Mouse (Mus musculus) frontal cortex, adult 2 months (tissue): ENCODE measurements around the gene Sult1b1. TPM values are rescaled to one million over a fixed set of nuclear protein-coding genes. Genes with fewer than 3 reads are reported as not detected.

Experiments used
- polyA plus RNA-seq: library from polyadenylated mRNA; depleted of rRNA; stranded (reverse); fragments of >200 nt; gene quantifications from 2 replicates; pipeline ENCODE4 v1.2.3, GENCODE M21; 2012; rRNA removed

Gene Sult1b1
- polyA plus RNA-seq, 1 experiment = not detected

Other genes starting within 250 kb of the Sult1b1 start
- not detected in 2 replicates for gene Ugt2a3, start 201.0 kb downstream of the Sult1b1 start, polyA plus RNA-seq
- not detected in 2 replicates for gene Ugt2b38, start 114.0 kb downstream of the Sult1b1 start, polyA plus RNA-seq
- gene Ugt2a2, start 55.9 kb downstream of the Sult1b1 start, polyA plus RNA-seq = 0.74 TPM in 1 of 2 replicates, not detected in the other
- gene Gm43638, start 51.4 kb downstream of the Sult1b1 start, polyA plus RNA-seq = not detected in 2 replicates
- gene Ugt2a1, start 47.3 kb downstream of the Sult1b1 start, polyA plus RNA-seq = 0.24 and 2.1 TPM in 2 replicates
- 0.18 and 0.42 TPM in 2 replicates for gene Sult1d1, start 30.8 kb upstream of the Sult1b1 start, polyA plus RNA-seq
- gene Sult1e1, start 53.4 kb upstream of the Sult1b1 start, polyA plus RNA-seq = 0.11 TPM in 1 of 2 replicates, not detected in the other
- gene Csn1s1, start 128.0 kb upstream of the Sult1b1 start, polyA plus RNA-seq = not detected in 2 replicates
- gene Csn2, start 161.4 kb upstream of the Sult1b1 start, polyA plus RNA-seq = not detected in 2 replicates
- gene Csn1s2a, start 236.4 kb upstream of the Sult1b1 start, polyA plus RNA-seq = not detected in 2 replicates